Mouse (Mus musculus): ENCODE measurements around the gene Fam19a2.

- no peak for TF ChIP-seq CTCF (IDR thresholded peaks at IDR 0.05; ENCODE audit: borderline replicate concordance, extremely low read depth, insufficient read depth, insufficient read length)
- TF ChIP-seq POLR2A (IDR thresholded peaks at IDR 0.05; ENCODE audit: borderline replicate concordance, extremely low read depth, insufficient read depth, insufficient read length, poor library complexity, severe bottlenecking), result no peak
These were observed 525.6 kb downstream of the Fam19a2 start for GRCm38 (mm10) chr10:123789374-123789773.

Measured in brain, embryonic 14.5 days (tissue).